Mouse (Mus musculus) intestine, postnatal 0 days (tissue): Measurements from ENCODE around the gene Wfdc5. TPM values are rescaled to one million over a fixed set of nuclear protein-coding genes. Genes with fewer than 3 reads are reported as not detected.

Source experiments
- ATAC-seq: fragments of 200-750 bp; cut with Nextera tagmentation; 2 replicates; pipeline ENCODE4 v1.8.0; 2017; ENCODE audit warnings: mild to moderate bottlenecking, moderate TSS enrichment, moderate library complexity
- H3K27ac ChIP-seq: fragments of 300-500 bp; sonication (generic); 2 replicates; pipeline ENCODE4 v1.5.1; 2014; ENCODE audit warnings: mild to moderate bottlenecking, low read depth, low read length, moderate library complexity
- H3K27me3 ChIP-seq: fragments of 300-500 bp; sonication (generic); replicated peaks from 2 replicates; pipeline ENCODE4 v1.6.1; 2014; ENCODE audit warnings: low read length, mixed read lengths; ENCODE audit not compliant: control insufficient read depth, insufficient read depth
- H3K36me3 ChIP-seq: fragments of 300-500 bp; sonication (generic); 2 replicates; pipeline ENCODE4 v1.6.1; 2014; ENCODE audit warnings: mild to moderate bottlenecking, moderate library complexity; ENCODE audit not compliant: control insufficient read depth, insufficient read depth
- H3K4me1 ChIP-seq: fragments of 300-500 bp; sonication (generic); replicated peaks from 2 replicates; pipeline ENCODE4 v1.6.1; 2014; ENCODE audit warnings: antibody characterized with exemption, low read length, mixed read lengths; ENCODE audit not compliant: control insufficient read depth, insufficient read depth
- H3K4me2 ChIP-seq: fragments of 300-500 bp; sonication (generic); replicated peaks from 2 replicates; pipeline ENCODE4 v1.6.1; 2014; ENCODE audit warnings: low read depth, mild to moderate bottlenecking, moderate library complexity
- H3K4me3 ChIP-seq: fragments of 300-500 bp; sonication (generic); 2 replicates; pipeline ENCODE4 v1.5.1; 2014; ENCODE audit warnings: low read depth, low read length
- H3K9ac ChIP-seq: fragments of 300-500 bp; sonication (generic); 2 replicates; pipeline ENCODE4 v1.6.1; 2014; ENCODE audit warnings: mild to moderate bottlenecking, low read depth, low read length
- H3K9me3 ChIP-seq: fragments of 300-500 bp; sonication (generic); 2 replicates; pipeline ENCODE4 v1.6.1; 2016; ENCODE audit warnings: mixed run types; ENCODE audit not compliant: control insufficient read depth
- CTCF ChIP-seq: sonication (generic); IDR thresholded peaks from 2 replicates; pipeline ENCODE4 v1.5.1; 2016; ENCODE audit warnings: low read depth, mild to moderate bottlenecking, control low read depth, antibody characterized with exemption, moderate library complexity
- WGBS: fragments of 180-500 bp; shearing (Covaris S2); extraction: QIAGEN DNeasy Blood & Tissue Kit; methylation state at CpG from one replicate; pipeline ENCODE4 v1.1.7; 2014; 5-methylcytosine and 5-hydroxymethylcytosine counted together
- polyA plus RNA-seq: library from polyadenylated mRNA; unstranded; fragments of >200 nt; fragmentation: Nextera tagmentation; extraction: Ambion mirVana; gene quantifications from 2 replicates; pipeline ENCODE4 v1.2.1, GENCODE M21; 2015

Wfdc5 gene
- polyA plus RNA-seq, 1 experiment from 2014 or later = 0.44 TPM

- Histone ChIP-seq H3K9ac (no peak overlapping the region), H3K9me3 (no peaks in the 10 kb centered on the region), H3K4me2 (no peak overlapping the region), H3K27me3 (peaks cover 44% of the 10 kb centered on the region), H3K4me3 (no peak overlapping the region), H3K4me1 (peaks cover 8% of the 10 kb centered on the region; the same call in 1 of the 2 replicates), H3K27ac (no peak overlapping the region), H3K36me3 (no peaks in the 10 kb centered on the region)
- no peak for TF ChIP-seq CTCF
- WGBS = 3% methylated on average over 11 of the region's 11 CpGs
- no peak for ATAC-seq
These were observed 12.2 kb downstream of the Wfdc5 start for GRCm38 (mm10) chr2:164170326-164170725.

- H3K9ac ChIP-seq = no peak overlapping the region
- WGBS = 13% methylated on average over 40 of the region's 42 CpGs
- H3K4me1 ChIP-seq = 0 out of 2 replicates have a peak, but pooled peaks cover 8% of the 10 kb centered on the region
- H3K27me3 ChIP-seq = peaks cover 44% of the 10 kb centered on the region
- ATAC-seq = no peak
- TF ChIP-seq CTCF = 0 out of 2 replicates have a peak, but pooled peaks have one; percentile 24
- no peaks in the 10 kb centered on the region for H3K9me3 ChIP-seq
- peak overlapping the region; percentile 26 for H3K4me3 ChIP-seq
- peak overlapping the region; percentile 52 for H3K4me2 ChIP-seq
- no peaks in the 10 kb centered on the region for H3K36me3 ChIP-seq
- no peak overlapping the region for H3K27ac ChIP-seq
These were observed 14.0 kb downstream of the Wfdc5 start for GRCm38 (mm10) chr2:164168571-164168946.

GRCm38 (mm10) chr2:164167752-164168570, 14.6 kb downstream of the Wfdc5 start:
- peak overlapping the region; percentile 26 for H3K4me3 ChIP-seq
- no peak for ATAC-seq
- H3K27me3 ChIP-seq = peaks cover 44% of the 10 kb centered on the region

GRCm38 (mm10) chr2:164164941-164165340, 17.6 kb downstream of the Wfdc5 start:
- Histone ChIP-seq H3K27me3 (peaks cover 27% of the 10 kb centered on the region), H3K36me3 (no peaks in the 10 kb centered on the region)
- 87% methylated on average over 5 of the region's 5 CpGs for WGBS

More at GRCm38 (mm10) chr2:164167752-164168570, 14.6 kb downstream of the Wfdc5 start:
- Histone ChIP-seq H3K4me1 (0 out of 2 replicates have a peak, but pooled peaks cover 8% of the 10 kb centered on the region), H3K9ac (no peak overlapping the region), H3K9me3 (no peaks in the 10 kb centered on the region), H3K36me3 (no peaks in the 10 kb centered on the region), H3K4me2 (peak overlapping the region; percentile 52), H3K27ac (no peak overlapping the region)
- no peak for TF ChIP-seq CTCF
- 12% methylated on average over 90 of the region's 90 CpGs for WGBS

GRCm38 (mm10) chr2:164161515-164162055, 21.0 kb downstream of the Wfdc5 start:
- Histone ChIP-seq H3K27me3 (no peaks in the 10 kb centered on the region; the same call in 1 of the 2 replicates), H3K4me3 (no peak overlapping the region), H3K36me3 (no peaks in the 10 kb centered on the region), H3K9ac (no peak overlapping the region), H3K4me1 (no peaks in the 10 kb centered on the region), H3K27ac (no peak overlapping the region), H3K4me2 (no peak overlapping the region), H3K9me3 (no peaks in the 10 kb centered on the region)
- no peak for TF ChIP-seq CTCF
- WGBS = 71% methylated on average over 11 of the region's 11 CpGs
- no peak for ATAC-seq

More at GRCm38 (mm10) chr2:164164941-164165340, 17.6 kb downstream of the Wfdc5 start:
- no peak overlapping the region for H3K4me2 ChIP-seq
- H3K4me3 ChIP-seq = no peak overlapping the region
- no peak for TF ChIP-seq CTCF
- H3K4me1 ChIP-seq = 0 out of 2 replicates have a peak, but pooled peaks cover 4% of the 10 kb centered on the region
- no peaks in the 10 kb centered on the region for H3K9me3 ChIP-seq
- no peak for ATAC-seq
- H3K27ac ChIP-seq = no peak overlapping the region
- H3K9ac ChIP-seq = no peak overlapping the region

- no peak overlapping the region for H3K4me2 ChIP-seq
- H3K4me1 ChIP-seq = no peaks in the 10 kb centered on the region
- no peak overlapping the region for H3K27ac ChIP-seq
- no peaks in the 10 kb centered on the region for H3K27me3 ChIP-seq
- no peak overlapping the region for H3K9ac ChIP-seq
- ATAC-seq = no peak
- H3K36me3 ChIP-seq = peaks cover 7% of the 10 kb centered on the region
- WGBS = 87% methylated on average over 2 of the region's 2 CpGs
- no peak overlapping the region for H3K4me3 ChIP-seq
- no peaks in the 10 kb centered on the region for H3K9me3 ChIP-seq
- no peak for TF ChIP-seq CTCF
These were observed 23.7 kb downstream of the Wfdc5 start for GRCm38 (mm10) chr2:164158838-164159237.
